Mouse (Mus musculus) B cell, adult (primary cell): Measurements from ENCODE around the gene Gdnf. TPM values are rescaled to one million over a fixed set of nuclear protein-coding genes. Genes with fewer than 3 reads are reported as not detected.

Experiments
- total RNA-seq: library from RNA; stranded (reverse); gene quantifications from 4 replicates; pipeline ENCODE4 v1.2.4, GENCODE M21; 2023; ENCODE audit not compliant: inconsistent age

Gene Gdnf
- total RNA-seq = not detected in 4 replicates

GRCm38 (mm10) chr15:7810556-7811252 is at the start of gene Gdnf:
Gene Gdnf (plus strand): TSS chr15:7810846.

